Mouse (Mus musculus): ENCODE results near the gene Hes2. TPM values are rescaled to one million over a fixed set of nuclear protein-coding genes. Genes with fewer than 3 reads are reported as not detected.

Hes2 gene
- polyA plus RNA-seq, 1 experiment from 2014 or later, result 0.61 TPM

GRCm38 (mm10) chr4:152134507-152134906, 24.2 kb upstream of the Hes2 start:
- Histone ChIP-seq H3K36me3 (no peaks in the 10 kb centered on the region), H3K27me3 (peaks cover 66% of the 10 kb centered on the region), H3K27ac (no peak overlapping the region), H3K9ac (no peak overlapping the region), H3K4me2 (no peak overlapping the region), H3K9me3 (no peaks in the 10 kb centered on the region), H3K4me1 (peaks cover 39% of the 10 kb centered on the region), H3K4me3 (no peak overlapping the region)
- no peak for ATAC-seq (ENCODE audit: borderline replicate concordance, extremely low read depth, low FRiP score, low TSS enrichment)

GRCm38 (mm10) chr4:152135363-152135762, 23.3 kb upstream of the Hes2 start:
- no peak for ATAC-seq (ENCODE audit: borderline replicate concordance, extremely low read depth, low FRiP score, low TSS enrichment)
- H3K27ac ChIP-seq, result no peak overlapping the region
- no peak overlapping the region for H3K9ac ChIP-seq
- H3K27me3 ChIP-seq, result peaks cover 62% of the 10 kb centered on the region
- no peak overlapping the region for H3K4me3 ChIP-seq
- WGBS, result 76% methylated on average over 12 of the region's 12 CpGs
- no peaks in the 10 kb centered on the region for H3K9me3 ChIP-seq
- H3K36me3 ChIP-seq, result no peaks in the 10 kb centered on the region
- H3K4me1 ChIP-seq, result peaks cover 32% of the 10 kb centered on the region
- no peak overlapping the region for H3K4me2 ChIP-seq

GRCm38 (mm10) chr4:152136112-152136875, 22.4 kb upstream of the Hes2 start:
- Histone ChIP-seq H3K27ac (no peak overlapping the region), H3K4me1 (peaks cover 23% of the 10 kb centered on the region), H3K27me3 (peaks cover 62% of the 10 kb centered on the region), H3K9me3 (no peaks in the 10 kb centered on the region), H3K4me2 (no peak overlapping the region), H3K9ac (no peak overlapping the region), H3K36me3 (no peaks in the 10 kb centered on the region), H3K4me3 (no peak overlapping the region)
- 32% methylated on average over 6 of the region's 6 CpGs for WGBS
- no peak for ATAC-seq (ENCODE audit: borderline replicate concordance, extremely low read depth, low FRiP score, low TSS enrichment)

GRCm38 (mm10) chr4:152136876-152137250, 21.8 kb upstream of the Hes2 start:
- Histone ChIP-seq H3K9ac (no peak overlapping the region), H3K4me2 (no peak overlapping the region), H3K36me3 (no peaks in the 10 kb centered on the region), H3K4me1 (peaks cover 17% of the 10 kb centered on the region), H3K9me3 (no peaks in the 10 kb centered on the region), H3K4me3 (no peak overlapping the region), H3K27ac (no peak overlapping the region), H3K27me3 (peaks cover 62% of the 10 kb centered on the region)
- ATAC-seq (ENCODE audit: borderline replicate concordance, extremely low read depth, low FRiP score, low TSS enrichment), result no peak
- WGBS, result 83% methylated on average over 2 of the region's 2 CpGs

DNA sequence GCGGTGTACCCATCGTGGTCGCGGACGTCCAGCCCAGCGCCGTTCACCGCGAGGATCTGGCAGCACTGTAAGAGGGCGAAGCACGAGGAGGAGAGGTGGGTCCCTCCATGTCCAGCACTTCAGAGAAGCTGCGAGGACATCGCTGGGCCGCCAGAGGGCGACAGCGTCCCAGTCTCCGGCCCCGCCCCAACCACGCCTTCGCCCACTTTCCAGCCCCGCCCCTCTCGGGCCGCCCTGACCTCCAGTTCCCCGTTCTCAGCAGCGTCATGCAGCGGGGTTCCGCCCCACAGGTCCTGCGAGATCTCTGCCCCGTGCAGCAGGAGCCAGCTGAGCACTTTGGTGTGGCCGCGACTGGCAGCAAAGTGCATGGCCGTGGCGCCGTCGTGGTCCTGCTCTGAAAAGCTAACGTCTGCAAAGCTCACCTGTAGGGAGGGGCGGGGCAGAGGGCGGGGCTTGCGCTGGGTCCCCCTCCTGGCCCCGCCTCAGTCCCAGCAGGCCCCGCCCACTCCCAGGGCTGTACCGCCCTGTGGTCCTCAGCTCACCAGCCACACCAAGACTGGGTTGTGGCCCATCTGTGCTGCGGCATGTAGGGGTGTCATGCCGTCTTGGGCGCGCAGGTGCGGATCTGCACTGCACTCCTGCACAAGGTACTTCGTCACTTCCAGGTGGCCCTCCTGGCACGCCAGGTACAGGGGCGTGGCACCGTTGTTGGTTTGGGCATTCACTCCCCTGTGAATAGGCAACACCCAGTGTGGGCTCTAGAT, 20.0 kb upstream of the Hes2 start:
- Histone ChIP-seq H3K4me2 (peak overlapping the region; percentile 89), H3K27ac (peak overlapping the region; percentile 58), H3K27me3 (peaks cover 46% of the 10 kb centered on the region), H3K4me3 (peak overlapping the region; percentile 54), H3K9me3 (no peaks in the 10 kb centered on the region), H3K36me3 (no peaks in the 10 kb centered on the region), H3K4me1 (peaks cover 10% of the 10 kb centered on the region), H3K9ac (no peak overlapping the region)
- peak; percentile 91 for ATAC-seq (ENCODE audit: borderline replicate concordance, extremely low read depth, low FRiP score, low TSS enrichment)
- 2% methylated on average over 51 of the region's 51 CpGs for WGBS

GRCm38 (mm10) chr4:152140441-152140840, 18.2 kb upstream of the Hes2 start:
- no peak overlapping the region for H3K4me3 ChIP-seq
- H3K27me3 ChIP-seq, result peaks cover 38% of the 10 kb centered on the region
- no peak for ATAC-seq (ENCODE audit: borderline replicate concordance, extremely low read depth, low FRiP score, low TSS enrichment)
- H3K27ac ChIP-seq, result no peak overlapping the region
- H3K9me3 ChIP-seq, result no peaks in the 10 kb centered on the region
- peaks cover 10% of the 10 kb centered on the region for H3K4me1 ChIP-seq
- H3K9ac ChIP-seq, result no peak overlapping the region
- WGBS, result 27% methylated on average over 6 of the region's 6 CpGs
- H3K4me2 ChIP-seq, result no peak overlapping the region
- no peaks in the 10 kb centered on the region for H3K36me3 ChIP-seq

DNA sequence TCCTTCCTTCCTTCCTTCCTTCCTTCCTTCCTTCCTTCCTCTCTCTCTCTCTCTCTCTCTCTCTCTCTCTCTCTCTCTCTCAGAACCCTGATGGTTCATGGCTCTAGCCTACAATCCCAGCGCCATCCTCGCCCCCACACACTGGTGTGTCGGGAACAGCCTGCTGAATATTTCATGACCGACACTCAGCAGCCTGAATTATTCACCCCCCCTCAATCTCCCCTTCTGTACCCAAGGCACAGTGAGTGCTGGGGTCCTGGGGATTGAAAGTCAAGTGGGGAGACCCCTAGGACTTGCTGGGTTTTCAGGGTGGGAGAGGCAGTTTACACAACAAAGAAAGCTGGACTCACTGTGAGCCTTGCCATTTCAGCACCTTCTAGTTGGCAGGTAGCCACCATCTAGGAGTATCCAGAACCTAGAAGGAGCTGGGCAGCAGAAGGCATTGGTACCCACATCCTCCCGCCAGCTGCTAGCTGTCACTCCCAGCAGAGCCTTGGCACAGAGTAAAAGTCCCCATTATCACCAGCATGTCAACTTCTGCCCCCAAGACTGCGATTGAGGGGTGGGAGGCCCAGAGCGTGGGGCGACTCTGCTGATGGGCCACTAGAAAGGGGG, 17.0 kb upstream of the Hes2 start:
- H3K4me1 ChIP-seq, result peaks cover 10% of the 10 kb centered on the region
- H3K36me3 ChIP-seq, result no peaks in the 10 kb centered on the region
- H3K9ac ChIP-seq, result no peak overlapping the region
- no peak overlapping the region for H3K27ac ChIP-seq
- 63% methylated on average over 8 of the region's 8 CpGs for WGBS
- H3K4me3 ChIP-seq, result no peak overlapping the region
- H3K4me2 ChIP-seq, result no peak overlapping the region
- no peaks in the 10 kb centered on the region for H3K9me3 ChIP-seq
- peaks cover 38% of the 10 kb centered on the region for H3K27me3 ChIP-seq
- no peak for ATAC-seq (ENCODE audit: borderline replicate concordance, extremely low read depth, low FRiP score, low TSS enrichment)

DNA sequence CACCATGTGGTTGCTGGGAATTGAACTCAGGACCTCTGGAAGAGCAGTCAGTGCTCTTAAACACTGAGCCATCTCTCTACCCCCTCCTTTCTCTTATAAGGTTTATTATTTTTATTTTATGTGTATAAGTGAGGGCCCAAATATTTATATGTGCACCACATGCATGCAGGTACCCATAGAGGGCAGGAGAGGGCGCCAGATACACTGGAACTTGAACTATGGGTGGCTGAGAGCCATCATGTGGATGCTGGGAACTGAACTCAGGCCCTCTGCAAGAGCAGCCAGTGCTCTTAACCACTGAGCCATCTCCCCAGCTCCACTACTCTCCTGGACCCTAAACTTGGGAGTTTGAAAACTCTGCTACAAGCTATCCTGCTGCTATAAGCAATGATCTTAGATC, 15.0 kb upstream of the Hes2 start:
- Histone ChIP-seq H3K9me3 (no peaks in the 10 kb centered on the region), H3K27me3 (peaks cover 27% of the 10 kb centered on the region), H3K9ac (no peak overlapping the region), H3K4me2 (no peak overlapping the region), H3K36me3 (no peaks in the 10 kb centered on the region), H3K27ac (no peak overlapping the region), H3K4me3 (no peak overlapping the region), H3K4me1 (peaks cover 6% of the 10 kb centered on the region)
- no peak for ATAC-seq (ENCODE audit: borderline replicate concordance, extremely low read depth, low FRiP score, low TSS enrichment)
- WGBS, result 26% methylated on average over 1 of the region's 1 CpGs

GRCm38 (mm10) chr4:152145473-152145872, 13.2 kb upstream of the Hes2 start:
- Histone ChIP-seq H3K27me3 (peaks cover 25% of the 10 kb centered on the region), H3K36me3 (no peaks in the 10 kb centered on the region), H3K27ac (no peak overlapping the region), H3K9me3 (no peaks in the 10 kb centered on the region), H3K4me3 (no peak overlapping the region), H3K9ac (no peak overlapping the region), H3K4me2 (no peak overlapping the region), H3K4me1 (no peaks in the 10 kb centered on the region)
- 57% methylated on average over 10 of the region's 10 CpGs for WGBS
- ATAC-seq (ENCODE audit: borderline replicate concordance, extremely low read depth, low FRiP score, low TSS enrichment), result no peak

DNA sequence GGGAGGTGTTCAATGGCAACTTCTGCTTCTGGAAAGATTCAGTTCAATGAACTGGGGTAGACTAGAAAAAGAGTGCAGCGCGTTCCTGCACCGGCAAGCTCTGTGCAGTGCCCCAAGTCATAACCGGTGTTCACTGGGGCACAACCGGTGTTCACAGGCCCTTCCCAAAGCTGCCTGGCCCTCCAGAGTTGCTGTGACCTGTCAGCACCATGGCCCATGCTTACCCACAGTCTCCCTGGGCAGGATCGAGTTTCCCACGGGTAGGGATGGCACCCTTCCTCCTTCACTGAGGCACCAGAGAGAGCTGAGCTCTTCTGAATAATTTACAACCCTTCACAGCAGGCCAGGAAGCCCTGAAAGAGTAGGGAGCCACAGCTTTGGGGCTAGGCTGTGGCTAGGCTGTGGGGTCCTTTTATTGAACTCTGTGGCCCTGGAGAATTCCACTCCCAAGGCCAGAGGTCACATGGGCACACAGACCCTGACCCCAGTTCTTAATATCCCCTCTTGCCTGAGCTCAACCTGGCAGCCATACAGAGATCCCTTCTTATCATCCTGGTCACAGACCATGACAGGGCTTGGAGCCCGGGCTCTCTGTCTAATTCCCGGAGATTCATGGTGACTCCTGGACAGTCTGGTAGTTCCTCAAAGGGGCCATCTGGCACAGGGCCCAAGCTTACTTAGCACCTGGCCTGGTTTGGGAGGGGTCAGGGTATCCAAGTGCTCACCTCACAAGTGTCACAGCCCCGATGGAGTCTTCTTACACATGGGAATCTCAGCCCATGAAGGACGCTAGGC, 12.4 kb upstream of the Hes2 start:
- no peaks in the 10 kb centered on the region for H3K4me1 ChIP-seq
- no peaks in the 10 kb centered on the region for H3K9me3 ChIP-seq
- no peak overlapping the region for H3K4me2 ChIP-seq
- WGBS, result 64% methylated on average over 11 of the region's 11 CpGs
- ATAC-seq (ENCODE audit: borderline replicate concordance, extremely low read depth, low FRiP score, low TSS enrichment), result no peak
- H3K9ac ChIP-seq, result no peak overlapping the region
- no peak overlapping the region for H3K27ac ChIP-seq
- no peak overlapping the region for H3K4me3 ChIP-seq
- H3K36me3 ChIP-seq, result no peaks in the 10 kb centered on the region
- peaks cover 25% of the 10 kb centered on the region for H3K27me3 ChIP-seq

- Histone ChIP-seq H3K27ac (no peak overlapping the region), H3K36me3 (no peaks in the 10 kb centered on the region), H3K4me1 (peaks cover 5% of the 10 kb centered on the region; the same call in 1 of the 2 replicates), H3K4me3 (no peak overlapping the region), H3K4me2 (no peak overlapping the region), H3K9ac (no peak overlapping the region), H3K27me3 (peaks cover 59% of the 10 kb centered on the region), H3K9me3 (no peaks in the 10 kb centered on the region)
- 67% methylated on average over 4 of the region's 4 CpGs for WGBS
- ATAC-seq (ENCODE audit: borderline replicate concordance, extremely low read depth, low FRiP score, low TSS enrichment), result no peak
These were observed 8.1 kb upstream of the Hes2 start for GRCm38 (mm10) chr4:152150546-152150945.

All from lung, embryonic 15.5 days (tissue).